Mouse (Mus musculus) right cerebral cortex, postnatal 36 days (tissue): ENCODE data around the gene Ms4a6d.
"Not testable (repeated sequence)": the region's sequence is repeated elsewhere in the genome, so short reads cannot be mapped to it uniquely, and the experiment has no call there.

Source experiments
- DNase-seq, 2 experiments: peaks; one replicate each; pipeline ENCODE4 v3.0.0; 2022; ENCODE audit warnings: low spot score in 2 of 2, mixed read lengths in 1 of 2

The Ms4a6d gene

GRCm38 (mm10) chr19:11559560-11559959 is 45.1 kb downstream of the Ms4a6d start:
- DNase-seq: not testable (repeated sequence)

- DNase-seq: no peak
Measured at GRCm38 (mm10) chr19:11554726-11555125, 49.9 kb downstream of the Ms4a6d start.

GRCm38 (mm10) chr19:11547911-11548310 is 56.7 kb downstream of the Ms4a6d start:
- no peak for DNase-seq

- not testable (repeated sequence) for DNase-seq
Measured at GRCm38 (mm10) chr19:11544383-11544782, 60.3 kb downstream of the Ms4a6d start.

- not testable (repeated sequence) for DNase-seq
Measured at GRCm38 (mm10) chr19:11540166-11540821, 64.4 kb downstream of the Ms4a6d start.

GRCm38 (mm10) chr19:11537336-11537735 is 67.3 kb downstream of the Ms4a6d start:
- DNase-seq: no peak
